8 mouse cellular contexts compared by ENCODE assay signal in genomic region chr5:64382451-64383057, GRCm38 (mm10).
DNase-seq lines count a peak whose midpoint lies in the region; ATAC-seq lines count a peak whose summit lies in the region.

No protein-coding gene starts in this region.

- H3K4me2 ChIP-seq in intestine, embryonic 15.5 days (replicated peaks): no peak overlapping the region

- 12% methylated on average over 8 of the region's 8 CpGs for WGBS in intestine, embryonic 15.5 days
- WGBS in midbrain, embryonic 10.5 days: 20% methylated on average over 8 of the region's 8 CpGs

- DNase-seq in adrenal gland, adult 2 months: peak; percentile 80
- DNase-seq in embryo, embryonic 10 days (ENCODE audit: low spot score): peak; percentile 88
- DNase-seq in gastrocnemius, postnatal 25 days: peak; percentile 70
- peak; percentile 83 for DNase-seq in left cerebral cortex, postnatal 4 days
- peak; percentile 83 for DNase-seq in midbrain, embryonic 10.5 days (ENCODE audit: low spot score)
- DNase-seq in right cerebral cortex, postnatal 4 days: peak; percentile 72
- DNase-seq in yolk sac, embryonic 10.5 days (ENCODE audit: low spot score): peak; percentile 79

- no peaks in the 10 kb centered on the region for H3K36me3 ChIP-seq in intestine, embryonic 15.5 days
- H3K36me3 ChIP-seq in midbrain, embryonic 10.5 days: no peaks in the 10 kb centered on the region

- no peak overlapping the region for H3K9ac ChIP-seq in intestine, embryonic 15.5 days

- intact Hi-C loops in left cerebral cortex, postnatal 4 days (cut with DNase I): loop anchor here (5.0 kb wide), 3 partner anchors 125 to 480 kb away; no protein-coding TSS in a partner anchor

- H3K4me3 ChIP-seq in intestine, embryonic 15.5 days (replicated peaks): no peak overlapping the region
- no peak overlapping the region for H3K4me3 ChIP-seq in midbrain, embryonic 10.5 days

- H3K27me3 ChIP-seq in intestine, embryonic 15.5 days (replicated peaks): no peaks in the 10 kb centered on the region
- no peaks in the 10 kb centered on the region for H3K27me3 ChIP-seq in midbrain, embryonic 10.5 days (ENCODE audit: low read depth, poor library complexity, severe bottlenecking)

- H3K4me1 ChIP-seq in intestine, embryonic 15.5 days (replicated peaks): peaks cover 34% of the 10 kb centered on the region
- H3K4me1 ChIP-seq in midbrain, embryonic 10.5 days: peaks cover 52% of the 10 kb centered on the region

- H3K27ac ChIP-seq in intestine, embryonic 15.5 days: peak overlapping the region; percentile 56; the same call in 1 of the 2 replicates
- H3K27ac ChIP-seq in midbrain, embryonic 10.5 days (replicated peaks): peak overlapping the region; percentile 83

- peak; percentile 79 for ATAC-seq in intestine, embryonic 15.5 days

- no peaks in the 10 kb centered on the region for H3K9me3 ChIP-seq in intestine, embryonic 15.5 days
- H3K9me3 ChIP-seq in midbrain, embryonic 10.5 days (replicated peaks): no peaks in the 10 kb centered on the region
